9 mouse cellular contexts compared by ENCODE assay signal in the genomic region with DNA sequence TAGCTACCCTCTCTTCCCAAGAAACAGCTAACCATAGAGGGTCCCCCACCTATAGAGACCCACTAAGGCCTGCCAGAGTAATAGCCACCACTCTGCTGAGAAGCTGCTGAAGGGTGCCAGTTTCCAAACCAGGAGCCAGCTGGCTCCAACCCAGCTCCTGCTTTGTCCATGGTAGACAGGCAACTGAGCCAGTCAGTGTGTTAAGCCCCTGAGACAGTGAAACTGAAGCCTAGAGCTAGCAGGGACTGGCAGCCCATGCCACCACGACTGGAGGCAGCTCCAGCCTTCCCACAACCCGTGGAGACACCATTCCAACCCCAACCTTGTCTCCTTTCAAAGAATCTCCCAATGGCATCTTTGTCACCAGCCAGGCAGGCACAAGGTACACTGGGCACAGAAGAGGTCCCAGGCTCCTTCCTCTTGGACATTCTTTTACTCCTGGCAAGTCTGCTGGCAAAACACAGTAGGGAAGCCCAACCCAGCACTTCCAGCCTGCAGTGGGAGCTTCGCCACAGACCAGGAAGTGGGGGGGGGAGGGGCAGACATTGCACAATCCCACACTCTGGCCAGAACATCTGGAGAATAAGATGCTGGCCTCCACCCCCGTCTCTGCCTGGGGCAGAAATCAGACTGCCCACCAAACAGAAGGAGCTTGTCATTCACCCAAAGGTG. TPM values are rescaled to one million over a fixed set of nuclear protein-coding genes. Genes with fewer than 3 reads are reported as not detected.
DNase-seq lines count a peak whose midpoint lies in the region; TF ChIP-seq lines count a peak whose summit lies in the region.
"Had no signal": no experiment of that assay in that cellular context is flagged by ENCODE, and none has a peak within 500 bp of the region (broad histone marks: within the 10 kb centered on the region; RNA-seq: fewer than 3 reads in every experiment).

No protein-coding gene starts in this region.

- WGBS in heart, adult 2 months: 6% methylated on average over 4 of the region's 4 CpGs
- WGBS in lung, adult 2 months: 0% methylated on average over 4 of the region's 4 CpGs

- intact Hi-C loops in heart, adult 2 months (cut with DNase I): loop anchor here (5.0 kb wide), 1 partner anchor 43 kb away; a partner anchor contains a TSS

- H3K4me3 ChIP-seq in heart, adult 2 months: no peak overlapping the region; the same call in 1 of the 2 replicates
- no peak overlapping the region for H3K4me3 ChIP-seq in lung, adult 2 months (replicated peaks; ENCODE audit: extremely low read depth, low read depth, low read length)

- H3K27ac ChIP-seq in heart, adult 2 months: peak overlapping the region; percentile 76

- no peak for TF ChIP-seq CTCF in heart, adult 2 months (IDR thresholded peaks at IDR 0.05)
- TF ChIP-seq CTCF in lung, adult 2 months (IDR thresholded peaks at IDR 0.05; ENCODE audit: insufficient read depth, low read length): no peak

- H3K4me1 ChIP-seq in heart, adult 2 months (ENCODE audit: control insufficient read depth, insufficient read depth, low read length): peaks cover 24% of the 10 kb centered on the region
- H3K4me1 ChIP-seq in lung, adult 2 months (ENCODE audit: control insufficient read depth, insufficient read depth, low read length): peaks cover 38% of the 10 kb centered on the region

- TF ChIP-seq POLR2A in heart, adult 2 months (IDR thresholded peaks at IDR 0.05; ENCODE audit: insufficient read depth, low read depth, low read length): peak; percentile 28; the same call in 1 of the 2 replicates
- no peak for TF ChIP-seq POLR2A in lung, adult 2 months (IDR thresholded peaks at IDR 0.05; ENCODE audit: borderline replicate concordance, extremely low read depth, low read depth, low read length)

- H3K79me2 ChIP-seq in heart, adult 2 months (replicated peaks; ENCODE audit: control insufficient read depth, insufficient read depth, low read length): no peaks in the 10 kb centered on the region

- no peaks in the 10 kb centered on the region for H3K27me3 ChIP-seq in heart, adult 2 months (ENCODE audit: control insufficient read depth, insufficient read depth, low read length)

- no peaks in the 10 kb centered on the region for H3K36me3 ChIP-seq in heart, adult 2 months (ENCODE audit: control insufficient read depth, insufficient read depth, low read length)

- peak; percentile 89 for TF ChIP-seq EP300 in heart, adult 2 months (IDR thresholded peaks at IDR 0.05; ENCODE audit: insufficient read depth, low read depth, low read length)

- no peak overlapping the region for H3K9ac ChIP-seq in heart, adult 2 months (ENCODE audit: low read depth, low read length)

- DNase-seq in layer of hippocampus, adult 9-11 months: peak; percentile 67
- no peak for DNase-seq in layer of hippocampus, postnatal 14 days (ENCODE audit: low spot score in 2 of 2)
- DNase-seq in embryo, embryonic 10 days (ENCODE audit: low spot score): peak; percentile 34
- peak; percentile 88 to 91 for DNase-seq in heart, adult 2 months
- peak; percentile 80 for DNase-seq in kidney, adult 11 months
- DNase-seq in lung, adult 2 months: peak; percentile 85
- peak; percentile 74 for DNase-seq in ovary, postnatal 36 days (ENCODE audit: low spot score)
- DNase-seq in frontal cortex, adult 2 months (ENCODE audit: extremely low spot score in 1 of 2, low spot score in 1 of 2): no peak

RNA-seq across cellular contexts. Expression of a gene that starts 1.7 kb away (rescaled TPM):
- total RNA-seq in layer of hippocampus, postnatal 14 days (2021): 10 to 100 TPM; 19.7 to 21.4 TPM
- total RNA-seq in heart, adult 2 months (2021): 1 to 10 TPM; 5.1 to 6.2 TPM
- polyA plus RNA-seq in heart, adult 2 months (2012; rRNA removed): 5.2 and 6.0 TPM in 2 replicates
- polyA plus RNA-seq in lung, adult 2 months (2012; rRNA removed): 9.8 and 12.4 TPM in 2 replicates
- 13.8 and 17.0 TPM in 2 replicates for polyA plus RNA-seq in frontal cortex, adult 2 months (2012; rRNA removed)

RNA-seq across cellular contexts. Expression of a gene that starts 2.5 kb away (rescaled TPM):
- 10 to 100 TPM; 23.6 to 29.5 TPM for total RNA-seq in layer of hippocampus, postnatal 14 days (2021)
- 10 to 100 TPM; 22.8 to 23.9 TPM for total RNA-seq in heart, adult 2 months (2021)
- 70.3 and 92.8 TPM in 2 replicates for polyA plus RNA-seq in heart, adult 2 months (2012; rRNA removed)
- polyA plus RNA-seq in lung, adult 2 months (2012; rRNA removed): 183 and 195 TPM in 2 replicates
- polyA plus RNA-seq in frontal cortex, adult 2 months (2012; rRNA removed): 23.6 and 26.7 TPM in 2 replicates

RNA-seq across cellular contexts. Expression of a gene that starts 19.4 kb away (rescaled TPM):
- 10 to 100 TPM; 28.3 to 29.3 TPM for total RNA-seq in layer of hippocampus, postnatal 14 days (2021)
- 10 to 100 TPM; 10.0 to 13.3 TPM for total RNA-seq in heart, adult 2 months (2021)
- polyA plus RNA-seq in heart, adult 2 months (2012; rRNA removed): 11.8 and 13.8 TPM in 2 replicates
- 12.5 and 16.5 TPM in 2 replicates for polyA plus RNA-seq in lung, adult 2 months (2012; rRNA removed)
- 47.4 and 54.0 TPM in 2 replicates for polyA plus RNA-seq in frontal cortex, adult 2 months (2012; rRNA removed)

RNA-seq across cellular contexts. Expression of a gene that starts 24.5 kb away (rescaled TPM):
- total RNA-seq in layer of hippocampus, postnatal 14 days (2021): not detected
- total RNA-seq in heart, adult 2 months (2021): not detected
- polyA plus RNA-seq in heart, adult 2 months (2012; rRNA removed): 0.03 and 0.37 TPM in 2 replicates
- 1.4 and 2.3 TPM in 2 replicates for polyA plus RNA-seq in lung, adult 2 months (2012; rRNA removed)
- polyA plus RNA-seq in frontal cortex, adult 2 months (2012; rRNA removed): not detected in 2 replicates
- total RNA-seq: left cerebral cortex, postnatal 10 days had no signal

RNA-seq across cellular contexts. Expression of a gene that starts 42.9 kb away (rescaled TPM):
- 10 to 100 TPM; 57.1 to 63.2 TPM for total RNA-seq in layer of hippocampus, postnatal 14 days (2021)
- 10 to 100 TPM; 27.1 to 27.2 TPM for total RNA-seq in heart, adult 2 months (2021)
- 59.5 and 79.9 TPM in 2 replicates for polyA plus RNA-seq in heart, adult 2 months (2012; rRNA removed)
- 77.9 and 85.7 TPM in 2 replicates for polyA plus RNA-seq in lung, adult 2 months (2012; rRNA removed)
- 75.7 and 85.2 TPM in 2 replicates for polyA plus RNA-seq in frontal cortex, adult 2 months (2012; rRNA removed)

Comparison
In these comparisons a context has a peak if more than half of its experiments do, and no peak if none do; other contexts are left out.
1. DNase-seq: peak in layer of hippocampus, adult 9-11 months (single experiment), embryo, embryonic 10 days (single experiment), heart, adult 2 months (2 of 2), kidney, adult 11 months (single experiment), lung, adult 2 months (single experiment) and ovary, postnatal 36 days (single experiment); none in layer of hippocampus, postnatal 14 days (0 of 2) and frontal cortex, adult 2 months (0 of 2).